Mouse (Mus musculus): Measurements from ENCODE around the gene Gm49661. TPM values are rescaled to one million over a fixed set of nuclear protein-coding genes. Genes with fewer than 3 reads are reported as not detected.

The Gm49661 gene
- polyA plus RNA-seq (2012), result not detected in 2 replicates

GRCm38 (mm10) chr8:84969241-84970134 is at the start of gene Gm49661, which contains the start of the genes Prdx2 and Rnaseh2a:
Gm49661 (minus strand) TSS chr8:84969433.
Prdx2 (plus strand) TSS chr8:84969587.
Rnaseh2a (minus strand) TSS chr8:84969767.

DNA sequence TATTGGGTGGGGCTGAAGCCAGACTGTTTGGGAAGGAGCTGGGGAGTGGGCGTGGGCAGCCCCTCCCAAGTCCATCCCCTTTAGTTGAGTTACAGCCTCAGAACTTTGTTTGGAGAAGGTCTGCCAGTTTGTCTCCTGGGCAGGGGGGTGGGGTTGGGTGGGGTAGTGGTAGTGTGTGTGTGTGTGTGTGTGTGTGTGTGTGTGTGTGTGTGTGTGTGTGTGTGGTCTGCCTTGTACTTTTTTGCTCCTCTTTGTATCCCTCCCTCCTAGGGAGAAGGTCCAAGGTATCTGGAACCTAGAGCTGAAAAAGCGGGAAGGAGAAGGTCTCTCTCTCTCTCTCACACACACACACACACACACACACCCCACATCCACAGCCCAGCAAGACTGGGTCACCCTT is 45.2 kb upstream of the Gm49661 start, which contains the start of gene Best2:
Gene Best2 (minus strand): TSS at position 101 of the 400 bp plus-strand sequence.

DNA sequence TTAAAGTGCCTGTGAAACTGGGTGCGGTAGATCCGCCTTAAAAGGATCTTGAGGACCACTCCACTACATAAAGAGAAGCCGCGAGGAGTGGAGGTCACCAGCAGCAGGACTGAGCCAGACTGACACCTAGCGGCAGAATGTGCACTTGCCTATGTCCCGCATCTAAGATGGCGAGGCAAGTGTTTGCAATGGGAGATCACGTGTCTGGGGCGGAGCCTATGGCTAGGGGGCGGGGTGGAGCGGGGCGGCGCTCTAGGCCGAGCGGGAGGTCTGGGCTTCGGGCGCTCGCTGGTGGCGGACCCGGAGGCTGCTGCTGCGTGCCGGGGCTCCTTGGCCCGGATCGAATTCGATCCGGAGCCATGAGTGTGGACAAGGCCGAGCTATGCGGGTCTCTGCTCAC is 21.1 kb upstream of the Gm49661 start, which contains the start of gene Hook2:
Gene Hook2 (plus strand): TSS at position 255 of the 400 bp plus-strand sequence.

DNA sequence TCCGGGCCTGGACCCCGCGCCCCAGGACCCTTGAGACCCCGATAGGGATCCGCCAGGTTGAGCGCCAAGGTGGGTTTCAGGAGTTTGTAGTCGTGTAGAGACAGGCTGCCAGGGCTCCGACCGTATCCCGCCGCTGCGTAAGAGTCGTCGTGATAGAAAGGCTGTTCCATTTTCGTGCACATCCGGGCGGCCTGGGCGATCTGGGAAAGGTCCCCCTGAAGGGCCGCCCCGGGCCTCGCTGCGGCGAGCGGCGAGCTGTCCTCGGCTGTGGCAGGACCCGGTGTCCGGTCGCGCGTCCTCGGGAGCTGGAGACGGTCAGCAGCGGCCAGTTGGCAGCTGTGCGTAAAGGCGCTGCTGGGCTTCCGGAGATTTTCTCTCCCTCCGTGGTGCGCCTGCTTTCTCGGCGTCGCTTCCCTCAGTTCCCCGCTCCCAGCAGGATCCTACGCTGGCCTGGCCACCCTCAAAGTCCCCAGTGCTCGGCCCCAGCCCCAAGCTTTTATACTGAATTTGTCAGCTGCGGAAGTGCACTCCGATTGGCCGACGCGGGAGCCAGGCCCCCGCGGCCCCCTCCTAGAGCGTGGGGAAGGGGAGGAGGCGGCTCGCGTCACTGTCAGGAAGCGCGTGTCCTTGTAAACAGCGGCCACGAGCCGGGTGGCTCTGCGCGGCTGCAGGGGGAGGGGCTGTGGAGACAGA is 9.2 kb upstream of the Gm49661 start, which contains the start of gene Junb:
Gene Junb (minus strand): TSS at position 471 of the 693 bp plus-strand sequence.

GRCm38 (mm10) chr8:84946528-84947240 is 22.5 kb downstream of the Gm49661 start, which contains the start of gene Rtbdn:
Rtbdn (plus strand) TSS chr8:84946991.

GRCm38 (mm10) chr8:84936962-84937546 is 32.2 kb downstream of the Gm49661 start, which contains the start of gene Mast1:
Mast1 (minus strand) TSS chr8:84937359.

Other genes with a start within 250 kb of the Gm49661 start
- gene G430095P16Rik, start 246.4 kb downstream of the Gm49661 start, polyA plus RNA-seq (2012), result 20.6 and 27.4 TPM in 2 replicates
- 112 and 143 TPM in 2 replicates for gene Nfix, start 169.1 kb downstream of the Gm49661 start, polyA plus RNA-seq (2012)
- gene Dand5, start 146.6 kb downstream of the Gm49661 start, polyA plus RNA-seq (2012), result 2.3 and 2.4 TPM in 2 replicates
- 136 and 145 TPM in 2 replicates for gene Gadd45gip1, start 137.9 kb downstream of the Gm49661 start, polyA plus RNA-seq (2012)
- 315 and 332 TPM in 2 replicates for gene Rad23a, start 128.8 kb downstream of the Gm49661 start, polyA plus RNA-seq (2012)
- 878 and 1,229 TPM in 2 replicates for gene Calr, start 122.5 kb downstream of the Gm49661 start, polyA plus RNA-seq (2012)
- gene Farsa, start 112.4 kb downstream of the Gm49661 start, polyA plus RNA-seq (2012), result 121 and 135 TPM in 2 replicates
- gene Syce2, start 97.3 kb downstream of the Gm49661 start, polyA plus RNA-seq (2012), result 155 and 182 TPM in 2 replicates
- gene Gcdh, start 75.5 kb downstream of the Gm49661 start, polyA plus RNA-seq (2012), result 52.8 and 57.4 TPM in 2 replicates
- gene Klf1, start 67.5 kb downstream of the Gm49661 start, polyA plus RNA-seq (2012), result 122 and 124 TPM in 2 replicates
- gene Dnase2a, start 60.9 kb downstream of the Gm49661 start, polyA plus RNA-seq (2012), result 34.2 and 54.0 TPM in 2 replicates
- gene Mast1, start 32.1 kb downstream of the Gm49661 start, polyA plus RNA-seq (2012), result 0.03 and 0.19 TPM in 2 replicates
- not detected in 2 replicates for gene Rtbdn, start 22.4 kb downstream of the Gm49661 start, polyA plus RNA-seq (2012)
- gene Prdx2, start 154 bp upstream of the Gm49661 start, polyA plus RNA-seq (2012), result 79.0 and 82.7 TPM in 2 replicates
- gene Rnaseh2a, start 334 bp upstream of the Gm49661 start, polyA plus RNA-seq (2012), result 323 and 329 TPM in 2 replicates
- 1,314 and 1,326 TPM in 2 replicates for gene Junb, start 9.3 kb upstream of the Gm49661 start, polyA plus RNA-seq (2012)
- gene Hook2, start 21.2 kb upstream of the Gm49661 start, polyA plus RNA-seq (2012), result 22.8 and 26.7 TPM in 2 replicates
- gene Best2, start 45.1 kb upstream of the Gm49661 start, polyA plus RNA-seq (2012), result 0.02 TPM in 1 of 2 replicates, not detected in the other
- 87.9 and 91.1 TPM in 2 replicates for gene Asna1, start 55.8 kb upstream of the Gm49661 start, polyA plus RNA-seq (2012)
- gene Trir, start 57.4 kb upstream of the Gm49661 start, polyA plus RNA-seq (2012), result 350 and 408 TPM in 2 replicates
- 11.7 and 13.9 TPM in 2 replicates for gene Tnpo2, start 67.5 kb upstream of the Gm49661 start, polyA plus RNA-seq (2012)
- 19.4 and 20.4 TPM in 2 replicates for gene Fbxw9, start 90.6 kb upstream of the Gm49661 start, polyA plus RNA-seq (2012)
- gene Gm5741, start 98.5 kb upstream of the Gm49661 start, polyA plus RNA-seq (2012), result 0.30 and 0.79 TPM in 2 replicates
- gene Dhps, start 102.3 kb upstream of the Gm49661 start, polyA plus RNA-seq (2012), result 45.6 and 47.8 TPM in 2 replicates
- gene Wdr83os, start 111.3 kb upstream of the Gm49661 start, polyA plus RNA-seq (2012), result 15.9 and 19.7 TPM in 2 replicates
- gene Wdr83, start 111.9 kb upstream of the Gm49661 start, polyA plus RNA-seq (2012), result 28.6 and 36.6 TPM in 2 replicates
- 34.4 and 41.1 TPM in 2 replicates for gene Man2b1, start 113.8 kb upstream of the Gm49661 start, polyA plus RNA-seq (2012)
- gene Zfp791, start 153.7 kb upstream of the Gm49661 start, polyA plus RNA-seq (2012), result not detected in 2 replicates
- gene Cks1brt, start 182.5 kb upstream of the Gm49661 start, polyA plus RNA-seq (2012), result not detected in 2 replicates

Measured in megakaryocyte-erythroid progenitor cell, adult 5 weeks (primary cell).